Mouse (Mus musculus) limb, embryonic 14.5 days (tissue): ENCODE data around the gene Nucb1. TPM values are rescaled to one million over a fixed set of nuclear protein-coding genes. Genes with fewer than 3 reads are reported as not detected.
"Not testable (repeated sequence)": the region's sequence is repeated elsewhere in the genome, so short reads cannot be mapped to it uniquely, and the experiment has no call there.

Experiments used
- ATAC-seq: fragments of 200-750 bp; cut with Nextera tagmentation; 2 replicates; pipeline ENCODE4 v1.8.0; 2017; ENCODE audit warnings: low read depth, moderate number of reproducible peaks, moderate TSS enrichment; ENCODE audit not compliant: low FRiP score
- DNase-seq: peaks from one replicate; pipeline ENCODE4 v3.0.0-alpha.2; 2015; ENCODE audit warnings: low spot score
- H3K27ac ChIP-seq: fragments of 300-500 bp; sonication (generic); replicated peaks from 2 replicates; pipeline ENCODE4 v1.5.1; 2014; ENCODE audit warnings: low read depth, mild to moderate bottlenecking, low read length, moderate library complexity, mixed read lengths
- H3K27me3 ChIP-seq: fragments of 300-500 bp; sonication (generic); 2 replicates; pipeline ENCODE4 v1.6.1; 2014; ENCODE audit warnings: low read length, mixed read lengths; ENCODE audit not compliant: control insufficient read depth, insufficient read depth
- H3K36me3 ChIP-seq: fragments of 300-500 bp; sonication (generic); 2 replicates; pipeline ENCODE4 v1.6.1; 2014; ENCODE audit warnings: mild to moderate bottlenecking, low read length, moderate library complexity, mixed read lengths; ENCODE audit not compliant: control insufficient read depth, insufficient read depth
- H3K4me1 ChIP-seq: fragments of 300-500 bp; sonication (generic); 2 replicates; pipeline ENCODE4 v1.6.1; 2014; ENCODE audit warnings: antibody characterized with exemption, low read length, mixed read lengths; ENCODE audit not compliant: control insufficient read depth, insufficient read depth
- H3K4me2 ChIP-seq: fragments of 300-500 bp; sonication (generic); replicated peaks from 2 replicates; pipeline ENCODE4 v1.6.1; 2014; ENCODE audit warnings: low read depth, mild to moderate bottlenecking, low read length, moderate library complexity; ENCODE audit not compliant: severe bottlenecking
- H3K4me3 ChIP-seq: fragments of 300-500 bp; sonication (generic); replicated peaks from 2 replicates; pipeline ENCODE4 v1.5.1; 2014; ENCODE audit warnings: low read length
- H3K9ac ChIP-seq: fragments of 300-500 bp; sonication (generic); 2 replicates; pipeline ENCODE4 v1.6.1; 2014; ENCODE audit warnings: mild to moderate bottlenecking, low read depth, low read length, moderate library complexity; ENCODE audit not compliant: severe bottlenecking
- H3K9me3 ChIP-seq: fragments of 300-500 bp; sonication (generic); 2 replicates; pipeline ENCODE4 v1.6.1; 2016; ENCODE audit warnings: low read length; ENCODE audit not compliant: control insufficient read depth
- POLR2A ChIP-seq: fragments of 200-500 bp; IDR thresholded peaks from 2 replicates; pipeline ENCODE4 v1.8.0; 2012; ENCODE audit warnings: inconsistent platforms, mild to moderate bottlenecking, moderate library complexity, borderline replicate concordance; ENCODE audit not compliant: insufficient read depth, insufficient read length; ENCODE audit errors: extremely low read depth
- WGBS: fragments of 180-500 bp; shearing (Covaris S2); extraction: QIAGEN DNeasy Blood & Tissue Kit; methylation state at CpG from one replicate; pipeline ENCODE4 v1.1.7; 2014; 5-methylcytosine and 5-hydroxymethylcytosine counted together
- polyA plus RNA-seq, 2 experiments: library from polyadenylated mRNA; depleted of rRNA in 1 of 2; stranded (reverse) in 1 of 2; unstranded in 1 of 2; fragments of >200 nt; fragmentation: Nextera tagmentation in 1 of 2; extraction: Ambion mirVana in 1 of 2; gene quantifications; 2 replicates each; pipeline versions ENCODE4 v1.2.1 to v1.2.3; 2012 to 2014

The Nucb1 gene
- polyA plus RNA-seq, 2 experiments = 239 to 299 TPM

- Histone ChIP-seq H3K36me3 (peaks cover 59% of the 10 kb centered on the region), H3K4me1 (peaks cover 39% of the 10 kb centered on the region), H3K27ac (peak overlapping the region; percentile 88), H3K4me2 (no peak overlapping the region), H3K4me3 (no peak overlapping the region), H3K9me3 (no peaks in the 10 kb centered on the region), H3K9ac (no peak overlapping the region), H3K27me3 (no peaks in the 10 kb centered on the region)
- no peak for ATAC-seq
- TF ChIP-seq POLR2A = no peak
- WGBS = 52% methylated on average over 4 of the region's 5 CpGs
- DNase-seq = no peak
Measured at GRCm38 (mm10) chr7:45461326-45461725, 48.9 kb downstream of the Nucb1 start.

- H3K9ac ChIP-seq = no peak overlapping the region
- TF ChIP-seq POLR2A = no peak
- no peaks in the 10 kb centered on the region for H3K9me3 ChIP-seq
- WGBS = 11% methylated on average over 13 of the region's 13 CpGs
- peak; percentile 17; the same call in 1 of the 2 replicates for ATAC-seq
- peak; percentile 86 for DNase-seq
- peaks cover 63% of the 10 kb centered on the region for H3K36me3 ChIP-seq
- peak overlapping the region; percentile 88 for H3K27ac ChIP-seq
- peaks cover 36% of the 10 kb centered on the region for H3K4me1 ChIP-seq
- no peaks in the 10 kb centered on the region for H3K27me3 ChIP-seq
- H3K4me3 ChIP-seq = peak overlapping the region; percentile 73; the same call in 1 of the 2 replicates
- peak overlapping the region; percentile 69 for H3K4me2 ChIP-seq
Measured at GRCm38 (mm10) chr7:45460860-45461314, 49.3 kb downstream of the Nucb1 start.

- H3K9ac ChIP-seq = peak overlapping the region; percentile 43
- WGBS = 73% methylated on average over 7 of the region's 7 CpGs
- peaks cover 32% of the 10 kb centered on the region for H3K4me1 ChIP-seq
- no peak for DNase-seq
- no peak for TF ChIP-seq POLR2A
- no peak for ATAC-seq
- H3K27ac ChIP-seq = peak overlapping the region; percentile 88
- H3K4me3 ChIP-seq = peak overlapping the region; percentile 73
- H3K4me2 ChIP-seq = peak overlapping the region; percentile 69
- no peaks in the 10 kb centered on the region for H3K9me3 ChIP-seq
- H3K36me3 ChIP-seq = peaks cover 66% of the 10 kb centered on the region
- no peaks in the 10 kb centered on the region for H3K27me3 ChIP-seq
Measured at GRCm38 (mm10) chr7:45460377-45460776, 49.8 kb downstream of the Nucb1 start.

GRCm38 (mm10) chr7:45459564-45460140, 50.6 kb downstream of the Nucb1 start, which contains the start of gene Ftl1:
Ftl1 (minus strand) TSS chr7:45459884.
- Histone ChIP-seq H3K27ac (peak within 1 kb of the TSS; percentile 88), H3K4me1 (peaks cover 32% of the 10 kb centered on the region), H3K9ac (peak within 1 kb of the TSS; percentile 67), H3K4me3 (peak within 1 kb of the TSS; percentile 73), H3K4me2 (peak within 1 kb of the TSS; percentile 83), H3K36me3 (peaks cover 66% of the 10 kb centered on the region)
- under 1% methylated on average over 24 of the region's 37 CpGs for WGBS
- ATAC-seq = peak; percentile 93
- TF ChIP-seq POLR2A = peak; percentile 90; the same call in 1 of the 2 replicates
- not testable (repeated sequence) for H3K27me3 ChIP-seq, H3K9me3 ChIP-seq
- peak; percentile 100 for DNase-seq

GRCm38 (mm10) chr7:45458748-45459563, 51.2 kb downstream of the Nucb1 start:
- H3K27me3 ChIP-seq = no peaks in the 10 kb centered on the region
- H3K27ac ChIP-seq = peak overlapping the region; percentile 88
- H3K4me2 ChIP-seq = peak overlapping the region; percentile 83
- peaks cover 70% of the 10 kb centered on the region for H3K36me3 ChIP-seq
- H3K4me3 ChIP-seq = peak overlapping the region; percentile 73
- WGBS = under 1% methylated on average over 37 of the region's 43 CpGs
- H3K9me3 ChIP-seq = no peaks in the 10 kb centered on the region
- peak; percentile 66 for ATAC-seq
- H3K4me1 ChIP-seq = peaks cover 32% of the 10 kb centered on the region
- H3K9ac ChIP-seq = peak overlapping the region; percentile 67
- no peak for TF ChIP-seq POLR2A
- DNase-seq = peak; percentile 85
